Mouse (Mus musculus) bone marrow macrophage, adult 2 months (primary cell): Measurements from ENCODE around the gene Glod4. TPM values are rescaled to one million over a fixed set of nuclear protein-coding genes. Genes with fewer than 3 reads are reported as not detected.
A peak's percentile ranks its signal among the peaks of the same experiment; 100 is the strongest.

Experiments used
- H3K27ac ChIP-seq: 2 replicates; pipeline ENCODE4 v1.5.1; 2012; ENCODE audit warnings: low read depth, low read length; ENCODE audit not compliant: insufficient read depth
- H3K4me1 ChIP-seq: 2 replicates; pipeline ENCODE4 v1.6.1; 2012; ENCODE audit warnings: low read length; ENCODE audit not compliant: control insufficient read depth, insufficient read depth
- H3K4me3 ChIP-seq: 2 replicates; pipeline ENCODE4 v1.5.1; 2012; ENCODE audit warnings: mild to moderate bottlenecking, low read length, moderate library complexity; ENCODE audit not compliant: insufficient read depth
- CTCF ChIP-seq: IDR thresholded peaks from 2 replicates; pipeline ENCODE4 v1.5.1; 2012; ENCODE audit warnings: low read depth, mild to moderate bottlenecking, low read length, moderate library complexity
- POLR2A ChIP-seq: IDR thresholded peaks from 2 replicates; pipeline ENCODE4 v1.6.1; 2012; ENCODE audit warnings: mild to moderate bottlenecking, low read depth, low read length, borderline replicate concordance
- polyA plus RNA-seq: library from polyadenylated mRNA; stranded (reverse); fragments of >200 nt; gene quantifications from 2 replicates; pipeline ENCODE4 v1.2.4, GENCODE M21; 2012; ENCODE audit not compliant: missing spikeins, insufficient read depth, insufficient read length

Gene Glod4
- polyA plus RNA-seq, 1 experiment: 53.4 TPM

DNA sequence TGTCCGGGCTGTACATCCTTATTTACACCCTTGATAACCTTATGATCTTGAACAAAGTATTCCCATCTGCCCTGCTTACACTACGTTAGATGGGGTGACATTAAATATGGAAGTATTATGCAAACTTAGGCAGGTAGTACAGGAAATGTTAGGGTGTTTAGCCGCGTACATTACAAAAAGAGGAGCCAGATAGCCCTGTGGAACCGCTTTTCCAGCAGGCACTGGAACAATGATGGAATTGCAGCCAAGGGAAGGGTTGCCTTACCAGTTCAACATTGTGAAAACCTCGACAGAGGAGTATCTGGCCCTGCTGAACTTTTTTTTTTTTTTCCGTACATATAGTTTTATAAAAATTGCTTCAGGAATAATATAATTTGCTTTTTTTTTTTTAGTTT, 63.4 kb downstream of the Glod4 start:
- Histone ChIP-seq H3K27ac (peak overlapping the region; percentile 23; the same call in 1 of the 2 replicates), H3K4me3 (peak overlapping the region; percentile 96), H3K4me1 (peaks cover 9% of the 10 kb centered on the region)
- TF ChIP-seq CTCF (no peak; the same call in 1 of the 2 replicates), POLR2A (no peak)

DNA sequence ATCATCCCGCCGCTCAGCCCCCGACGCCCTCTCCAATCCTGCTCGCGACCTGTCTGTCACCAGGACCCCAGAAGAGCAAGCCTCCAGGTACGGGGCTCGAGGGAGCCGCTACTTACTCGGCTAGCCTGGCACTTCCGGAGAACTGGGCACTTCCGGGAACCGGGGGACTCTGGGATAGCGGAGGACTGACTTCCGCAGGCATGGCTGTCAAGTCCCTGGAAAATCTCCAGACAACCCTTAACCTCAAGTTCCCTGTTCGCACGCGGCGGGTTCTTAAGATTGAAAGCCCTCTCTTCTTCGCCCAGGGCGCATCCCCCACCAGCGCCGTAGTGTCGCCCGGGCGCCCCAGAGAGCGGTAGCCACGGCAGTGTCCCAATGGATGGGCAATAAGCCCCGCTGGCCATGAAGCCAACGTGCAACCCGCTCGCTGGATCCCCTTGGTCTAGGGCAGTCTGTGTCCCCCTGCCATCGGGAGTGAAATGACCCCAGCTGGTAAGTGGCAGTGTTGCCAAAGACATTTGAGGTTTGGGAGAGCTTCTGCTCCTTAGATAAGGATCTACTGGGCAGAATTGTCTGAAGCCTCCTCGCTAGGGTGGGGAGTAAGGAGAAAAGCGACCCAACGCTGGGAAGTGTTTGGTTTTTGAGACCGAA, 63.9 kb downstream of the Glod4 start, which contains the start of the genes Vps53 and Fam57a:
Gene Vps53 (minus strand): TSS at position 153 of the 651 bp plus-strand sequence.
Gene Fam57a (plus strand): TSS at position 177 of the 651 bp plus-strand sequence.
- H3K4me1 ChIP-seq: peaks cover 9% of the 10 kb centered on the region
- peak within 1 kb of the TSS; percentile 50 for H3K27ac ChIP-seq
- TF ChIP-seq POLR2A (peak; percentile 54; the same call in 1 of the 2 replicates), CTCF (no peak; the same call in 1 of the 2 replicates)
- H3K4me3 ChIP-seq: peak within 1 kb of the TSS; percentile 96

DNA sequence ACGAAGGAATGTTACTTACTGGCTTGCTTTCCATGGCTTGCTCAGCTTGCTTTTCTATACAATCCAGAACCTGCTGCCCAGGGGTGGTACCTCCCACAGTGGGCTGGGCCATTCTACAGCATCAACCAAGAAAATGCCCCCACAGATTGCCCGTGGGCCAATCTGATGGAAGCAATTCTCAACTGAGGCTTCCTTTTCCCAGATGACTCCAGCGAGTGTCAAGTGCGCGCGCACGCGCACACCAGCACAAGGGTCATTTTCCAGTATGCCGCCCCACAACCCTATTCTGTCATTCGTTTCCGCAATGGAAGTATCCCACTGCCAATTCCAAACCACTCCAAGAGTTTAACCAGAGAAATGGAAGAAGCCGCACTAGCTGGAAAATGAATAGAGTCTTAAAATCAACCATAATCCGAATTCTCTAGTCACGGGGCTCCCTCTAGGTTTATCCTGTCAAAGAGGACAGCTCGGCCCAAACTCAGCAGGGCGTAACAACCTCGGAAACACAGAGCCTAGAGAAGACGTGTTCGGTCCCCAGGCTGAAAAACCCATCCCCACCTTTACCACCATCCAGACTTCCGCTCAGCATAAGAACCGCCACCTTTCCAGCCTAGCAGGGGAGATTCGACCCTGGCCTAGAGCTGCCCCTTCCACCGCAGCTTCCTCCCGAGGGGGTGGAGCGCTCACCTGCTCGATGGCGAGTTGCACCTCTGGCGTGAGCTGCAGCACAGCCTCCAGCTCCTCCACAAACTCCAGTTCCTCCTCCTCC, 64.6 kb downstream of the Glod4 start:
- TF ChIP-seq POLR2A: no peak
- no peak for TF ChIP-seq CTCF
- Histone ChIP-seq H3K4me3 (peak overlapping the region; percentile 96), H3K27ac (peak overlapping the region; percentile 50), H3K4me1 (peaks cover 9% of the 10 kb centered on the region)

DNA sequence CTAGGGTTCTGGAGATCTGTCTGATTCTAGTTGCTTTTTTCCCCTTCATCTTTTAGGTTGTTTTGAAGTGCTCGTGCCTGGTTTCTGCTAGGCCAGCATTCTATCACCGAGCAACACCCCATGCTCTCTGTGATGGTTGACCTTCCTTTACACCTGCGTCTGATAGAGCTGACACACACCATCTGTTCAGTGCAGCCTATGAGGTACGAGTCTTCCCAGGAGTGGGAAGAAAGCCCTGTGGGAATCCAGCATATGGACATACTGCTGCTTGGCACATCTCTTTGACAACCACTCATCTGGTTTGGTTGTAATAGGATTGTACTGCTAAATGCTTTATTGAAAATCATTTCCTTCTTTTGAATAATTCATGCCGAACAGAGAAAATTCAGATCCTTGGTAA, 73.3 kb downstream of the Glod4 start:
- Histone ChIP-seq H3K4me3 (no peak overlapping the region), H3K4me1 (peaks cover 14% of the 10 kb centered on the region), H3K27ac (no peak overlapping the region)
- TF ChIP-seq POLR2A (no peak), CTCF (no peak)

DNA sequence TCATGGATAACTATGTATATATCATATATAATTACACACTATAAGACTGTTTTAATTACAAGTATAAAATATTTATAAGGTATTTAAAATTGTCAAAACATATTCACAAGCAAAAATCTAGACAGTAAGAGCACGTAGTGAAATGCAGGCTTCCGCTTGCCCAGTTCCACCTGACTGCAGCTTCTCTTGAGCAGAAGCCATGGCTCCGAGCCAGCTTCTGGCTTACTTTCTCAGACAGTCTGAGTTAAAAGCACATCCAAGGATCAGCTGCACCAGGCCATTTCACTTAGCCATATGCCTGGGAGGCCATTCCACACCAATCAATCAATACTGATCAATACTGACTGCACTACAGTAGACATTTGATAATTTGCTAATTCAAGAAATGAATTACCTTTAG, 74.5 kb downstream of the Glod4 start:
- TF ChIP-seq CTCF: no peak
- no peak for TF ChIP-seq POLR2A
- H3K4me1 ChIP-seq: peaks cover 14% of the 10 kb centered on the region
- no peak overlapping the region for H3K4me3 ChIP-seq
- no peak overlapping the region for H3K27ac ChIP-seq

DNA sequence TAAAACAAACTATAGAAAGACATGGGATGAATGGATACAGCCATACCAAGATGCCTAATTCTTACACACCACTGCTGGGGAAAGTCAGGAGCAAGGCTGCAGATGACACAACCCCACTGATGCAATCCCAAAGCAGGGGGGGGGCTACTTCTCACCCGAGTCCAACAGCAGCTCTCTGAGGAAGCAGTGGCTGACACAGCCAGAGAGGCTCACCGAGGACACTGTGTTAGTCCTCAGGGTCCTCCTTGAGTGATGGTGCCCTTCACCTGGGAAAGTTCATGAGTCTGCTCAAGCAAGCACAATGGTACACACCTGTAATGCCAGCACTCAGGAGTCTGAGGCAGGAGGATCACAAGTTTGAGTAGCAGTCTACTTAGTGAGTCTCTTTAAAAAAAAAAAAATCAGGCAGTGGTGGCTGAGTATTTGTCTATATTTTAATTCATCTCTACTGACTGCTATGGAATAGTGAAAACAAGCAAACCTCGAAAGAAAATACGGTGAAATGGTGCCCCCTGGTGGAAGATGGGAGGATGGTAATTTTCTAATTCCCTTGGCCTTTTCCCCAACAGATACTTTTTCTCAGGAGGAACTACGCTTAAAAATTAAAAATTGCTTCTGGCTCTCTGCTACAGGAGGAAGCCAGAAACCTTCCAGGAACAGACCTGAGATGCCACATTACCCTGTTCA, 76.3 kb downstream of the Glod4 start:
- Histone ChIP-seq H3K27ac (no peak overlapping the region), H3K4me1 (peaks cover 14% of the 10 kb centered on the region), H3K4me3 (no peak overlapping the region)
- no peak for TF ChIP-seq POLR2A
- TF ChIP-seq CTCF: no peak

DNA sequence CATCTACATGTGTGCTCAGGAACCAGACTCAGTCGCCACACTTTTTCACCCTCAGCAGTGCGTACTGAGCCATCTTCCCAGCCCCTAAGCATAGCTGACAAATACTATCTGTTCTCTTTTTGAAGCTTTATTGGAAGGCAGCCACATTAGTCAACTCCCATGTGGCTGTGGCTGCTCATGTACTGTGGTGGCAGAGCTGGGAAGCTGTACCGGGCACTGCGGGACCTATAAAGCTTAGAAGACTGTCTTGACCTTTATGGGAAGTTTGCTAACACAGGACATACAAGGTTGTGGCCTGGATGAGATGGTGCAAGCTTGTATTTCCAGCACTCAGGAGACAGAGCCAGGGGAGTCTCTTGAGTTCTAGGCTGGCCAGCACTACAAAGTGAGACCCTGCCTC, 76.9 kb downstream of the Glod4 start:
- Histone ChIP-seq H3K4me1 (peaks cover 14% of the 10 kb centered on the region), H3K4me3 (no peak overlapping the region), H3K27ac (no peak overlapping the region)
- TF ChIP-seq POLR2A (no peak), CTCF (no peak)

DNA sequence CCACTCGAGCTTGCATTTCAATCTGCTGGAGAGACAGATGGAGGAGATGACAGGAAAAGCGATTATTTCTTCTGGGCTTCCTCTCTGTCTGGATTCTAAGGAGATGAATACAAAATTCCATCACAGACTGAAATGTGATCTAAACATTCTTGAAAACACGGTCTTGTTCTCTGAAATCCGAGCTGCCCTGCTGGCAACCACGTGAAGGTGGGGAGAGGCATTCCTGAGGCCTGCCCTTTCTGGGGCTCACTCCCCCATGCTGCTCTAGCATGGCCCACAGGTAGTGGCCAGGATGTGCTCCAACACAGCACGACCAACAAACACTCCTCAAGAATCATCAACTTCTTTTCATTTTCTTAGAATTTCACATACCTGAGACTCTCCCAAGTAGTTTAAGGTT, 83.3 kb downstream of the Glod4 start:
- TF ChIP-seq CTCF: no peak
- no peaks in the 10 kb centered on the region for H3K4me1 ChIP-seq
- H3K4me3 ChIP-seq: no peak overlapping the region
- no peak overlapping the region for H3K27ac ChIP-seq

DNA sequence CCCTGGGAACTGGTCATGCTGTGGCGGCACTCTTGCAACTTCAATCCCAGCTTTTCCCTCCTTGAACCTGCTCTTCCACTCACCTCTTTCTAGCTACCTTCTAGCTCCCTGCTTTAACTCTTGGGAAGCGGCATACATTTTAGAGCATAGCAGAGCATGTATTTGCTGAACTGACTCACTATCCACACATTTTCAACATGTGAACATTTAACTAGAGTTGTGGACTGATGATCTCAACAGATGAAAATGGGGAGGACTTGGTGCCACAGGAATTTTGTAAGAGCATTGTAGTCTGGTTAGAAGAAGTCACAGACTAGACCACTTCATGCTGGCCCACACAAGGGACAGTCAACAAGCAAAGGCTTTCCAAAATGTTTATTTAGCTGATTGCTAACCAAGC, 85.2 kb downstream of the Glod4 start:
- TF ChIP-seq CTCF (no peak), POLR2A (no peak)
- Histone ChIP-seq H3K4me1 (peaks cover 6% of the 10 kb centered on the region), H3K4me3 (no peak overlapping the region), H3K27ac (no peak overlapping the region)
